Mouse (Mus musculus) right cerebral cortex, postnatal 14 days (tissue): ENCODE measurements around the gene Olfr50.

Source experiments
- DNase-seq: peaks from one replicate; pipeline ENCODE4 v3.0.0; 2022

Olfr50 gene

GRCm38 (mm10) chr2:36790238-36790637, at the start of gene Olfr50:
TSS of gene Olfr50 (plus strand) at chr2:36790538.
- no peak for DNase-seq

DNA sequence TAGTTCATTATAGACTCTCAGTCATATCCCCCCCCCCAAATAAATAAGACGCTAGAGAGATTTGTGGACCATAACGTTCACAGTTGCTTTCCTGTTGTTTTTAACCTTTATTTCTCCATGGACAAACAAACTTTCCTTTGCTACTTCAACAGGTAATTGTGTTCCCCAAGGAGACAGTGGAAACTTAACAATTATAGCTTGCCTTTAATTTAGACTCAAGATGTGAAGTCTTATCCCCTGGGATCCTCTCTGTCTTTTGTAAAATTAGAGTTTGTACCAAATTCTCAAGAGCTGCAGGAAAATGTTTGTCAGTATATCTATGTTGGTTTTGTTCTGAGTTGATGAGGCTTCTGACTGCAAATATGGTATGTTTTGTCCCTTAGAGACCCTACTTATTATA, 6.4 kb upstream of the Olfr50 start, which contains the start of gene Olfr348:
Olfr348 (plus strand) TSS at position 301 of the 400 bp plus-strand sequence.
- DNase-seq, result no peak

GRCm38 (mm10) chr2:36816932-36817331, 26.6 kb downstream of the Olfr50 start, which contains the start of gene Olfr3:
TSS of gene Olfr3 (minus strand) at chr2:36817032.
- no peak for DNase-seq

DNA sequence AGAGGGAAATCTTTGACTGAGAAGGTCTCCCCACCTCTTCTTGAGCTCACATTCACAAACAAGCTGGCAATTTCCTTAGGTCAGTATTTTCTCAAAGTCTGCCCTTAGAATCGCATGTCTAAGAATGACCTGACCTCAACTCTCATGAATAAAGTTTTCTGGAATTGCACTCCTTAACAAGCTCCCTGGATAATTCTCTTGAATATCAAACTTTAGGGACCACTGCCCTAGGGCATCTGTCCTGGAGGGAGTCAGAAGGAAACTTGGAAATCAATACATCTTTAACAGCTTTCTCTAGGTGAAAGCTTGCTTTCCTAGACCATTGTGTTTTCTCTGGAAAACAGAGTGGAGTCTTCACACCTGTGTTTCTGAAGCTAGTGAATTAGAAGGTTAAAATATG, 55.7 kb downstream of the Olfr50 start, which contains the start of gene Olfr350:
Olfr350 (plus strand) TSS at position 301 of the 400 bp plus-strand sequence.
- no peak for DNase-seq
